Mouse (Mus musculus) kidney, adult 18-20 months (tissue): ENCODE data around the gene Gm9844.
A peak's percentile ranks its signal among the peaks of the same experiment; 100 is the strongest.
"Not testable (repeated sequence)": the region's sequence is repeated elsewhere in the genome, so short reads cannot be mapped to it uniquely, and the experiment has no call there.

ENCODE experiments used
- DNase-seq: peaks from one replicate; pipeline ENCODE4 v3.0.0; 2021

Gene Gm9844

DNA sequence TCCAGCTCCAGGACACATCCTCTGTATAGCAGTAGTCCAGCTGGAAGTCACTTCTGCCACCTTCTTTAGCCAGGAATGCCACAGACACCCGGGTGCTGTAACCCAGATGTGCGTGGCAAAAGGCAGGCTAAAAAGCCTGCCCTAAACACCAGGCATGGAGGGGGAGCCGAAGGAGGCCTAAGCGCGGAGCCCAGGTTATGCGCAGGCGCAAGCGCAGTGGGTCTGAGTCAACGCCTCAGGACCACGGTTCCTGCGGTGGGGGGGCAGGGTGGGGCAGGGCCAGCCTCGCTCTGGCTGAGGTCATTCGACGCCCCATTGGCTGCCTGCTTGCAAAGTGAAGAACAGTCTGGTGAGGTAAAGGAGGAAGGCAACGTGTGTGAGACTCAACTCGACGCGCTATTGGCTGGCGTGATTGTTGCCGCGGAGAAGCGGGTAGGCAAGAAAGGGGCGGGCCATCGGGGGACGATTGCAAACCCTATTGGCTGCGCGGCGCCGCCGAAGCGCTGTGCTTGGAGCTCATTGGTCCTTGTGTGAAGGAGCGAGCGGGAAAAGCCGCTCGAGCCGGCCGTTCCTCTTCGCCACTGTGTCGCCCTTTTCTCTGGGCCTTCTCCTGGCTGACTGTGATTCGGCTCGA, 7.6 kb downstream of the Gm9844 start, which contains the start of the genes Lypd4 and Dmrtc2:
Gene Lypd4 (minus strand): TSS at position 410 of the 634 bp plus-strand sequence.
Gene Dmrtc2 (plus strand): TSS at position 526 of the 634 bp plus-strand sequence.
- no peak for DNase-seq

DNA sequence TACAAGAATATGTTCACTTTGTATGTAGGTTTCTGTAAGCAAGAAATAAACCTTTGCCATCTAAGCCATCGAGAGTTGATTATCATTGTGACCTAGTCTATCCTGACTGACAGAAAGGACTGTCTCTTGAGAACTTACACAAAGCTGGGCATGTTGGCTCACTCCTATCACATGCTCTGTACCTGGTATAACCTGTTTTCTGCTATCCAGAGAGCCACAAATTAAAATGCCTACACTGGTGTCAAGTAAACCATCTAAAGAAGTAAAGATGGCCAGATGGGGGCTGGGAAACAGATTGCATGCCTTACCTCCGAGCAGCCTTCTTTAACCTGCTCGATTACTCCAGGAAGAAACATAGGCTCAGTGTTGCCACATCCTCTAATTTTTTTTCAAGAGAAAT, 15.6 kb downstream of the Gm9844 start:
- no peak for DNase-seq

DNA sequence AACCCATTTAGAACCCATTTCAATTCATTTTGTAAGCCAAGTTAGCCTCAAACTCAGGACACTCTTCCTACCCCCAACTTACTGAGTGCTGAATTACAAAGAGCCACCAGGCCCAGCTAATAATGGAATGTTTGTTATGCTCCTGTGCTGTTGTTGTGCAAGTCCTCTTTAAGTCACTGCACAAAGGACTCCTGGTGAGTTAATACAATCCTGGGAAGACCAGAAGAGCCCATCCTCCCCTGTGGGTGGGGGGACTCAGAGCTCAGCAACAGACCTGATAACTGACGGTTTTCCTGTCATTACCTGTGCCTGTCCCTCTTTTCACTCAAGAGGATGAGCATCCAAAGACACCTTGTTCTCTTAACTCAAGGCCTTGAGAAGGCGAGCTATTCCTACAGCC, 17.6 kb downstream of the Gm9844 start:
- no peak for DNase-seq

DNA sequence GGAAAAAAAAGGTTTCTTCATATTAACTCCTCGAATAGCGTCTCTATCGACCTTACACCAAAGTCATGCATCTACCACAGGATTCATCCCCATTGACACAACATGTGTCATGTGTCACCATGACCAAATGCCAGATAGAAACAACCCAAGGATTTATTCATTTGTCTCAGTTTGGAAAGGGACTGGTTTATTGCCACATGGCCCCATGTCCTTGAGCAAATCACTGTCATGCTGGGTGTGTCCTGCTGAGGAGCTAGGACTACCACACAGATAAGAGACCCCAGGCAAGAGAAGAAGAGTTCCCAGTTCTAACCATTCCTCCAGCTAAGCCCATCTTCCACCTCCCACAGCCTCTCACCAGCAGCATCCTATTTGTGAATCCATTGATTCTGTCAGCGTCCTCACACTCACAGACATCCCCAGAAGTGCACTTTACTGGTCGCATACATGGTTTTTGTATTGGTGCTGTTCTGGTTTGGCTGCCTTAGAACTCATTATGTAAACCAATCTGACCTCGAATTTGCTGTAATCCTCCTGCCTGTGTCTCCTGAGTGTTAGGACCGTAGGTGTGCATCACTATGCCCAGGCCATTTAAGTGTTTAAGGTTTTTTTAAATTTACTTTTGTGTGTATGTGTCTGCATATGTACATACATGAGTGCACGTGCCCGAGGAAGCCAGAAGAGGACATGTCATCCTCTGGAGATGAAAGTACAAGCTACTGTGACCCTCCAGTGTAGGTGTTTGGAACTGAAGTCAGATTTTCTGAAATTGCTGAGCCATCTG, 20.6 kb downstream of the Gm9844 start:
- no peak for DNase-seq

DNA sequence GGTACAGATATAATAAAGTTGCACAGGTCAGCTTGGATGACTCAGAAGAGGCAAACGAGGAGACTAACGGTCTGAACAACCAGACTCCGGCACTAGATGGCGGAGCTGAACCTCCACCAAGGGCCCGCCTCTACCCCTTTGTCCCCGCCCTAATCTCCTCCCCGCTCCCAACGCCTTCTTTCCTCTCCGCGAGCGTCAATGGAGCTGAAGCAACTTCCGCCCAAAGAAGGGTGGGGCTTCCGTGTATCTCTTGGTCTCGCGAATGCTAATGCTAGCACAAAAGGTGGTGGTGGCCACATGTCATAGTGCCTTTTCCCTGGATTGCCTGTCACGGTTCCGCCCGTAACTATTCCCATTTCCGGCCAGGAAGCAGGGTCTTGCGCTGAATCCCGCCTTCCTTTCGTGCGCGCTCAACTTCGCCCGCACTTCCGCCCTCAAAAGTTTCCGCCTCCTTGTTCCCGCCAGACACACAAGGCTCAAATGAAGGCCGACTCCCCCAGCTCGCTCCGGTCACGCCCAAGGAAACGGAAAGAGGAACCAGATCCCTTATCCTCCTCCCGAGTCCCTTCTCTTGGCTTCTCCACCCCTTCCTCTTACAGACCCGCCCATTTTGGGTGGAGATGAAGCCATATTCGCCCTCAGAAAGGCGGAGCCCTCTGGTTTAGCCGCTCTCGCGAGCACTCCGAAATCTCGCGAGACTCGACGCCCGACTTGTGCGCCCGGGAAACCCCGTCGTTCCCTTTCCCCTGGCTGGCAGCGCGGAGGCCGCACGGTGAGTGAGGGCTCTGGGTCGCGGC, 22.1 kb downstream of the Gm9844 start, which contains the start of gene Rps19:
Gene Rps19 (plus strand): TSS at position 476 of the 797 bp plus-strand sequence.
- peak; percentile 99 for DNase-seq

DNA sequence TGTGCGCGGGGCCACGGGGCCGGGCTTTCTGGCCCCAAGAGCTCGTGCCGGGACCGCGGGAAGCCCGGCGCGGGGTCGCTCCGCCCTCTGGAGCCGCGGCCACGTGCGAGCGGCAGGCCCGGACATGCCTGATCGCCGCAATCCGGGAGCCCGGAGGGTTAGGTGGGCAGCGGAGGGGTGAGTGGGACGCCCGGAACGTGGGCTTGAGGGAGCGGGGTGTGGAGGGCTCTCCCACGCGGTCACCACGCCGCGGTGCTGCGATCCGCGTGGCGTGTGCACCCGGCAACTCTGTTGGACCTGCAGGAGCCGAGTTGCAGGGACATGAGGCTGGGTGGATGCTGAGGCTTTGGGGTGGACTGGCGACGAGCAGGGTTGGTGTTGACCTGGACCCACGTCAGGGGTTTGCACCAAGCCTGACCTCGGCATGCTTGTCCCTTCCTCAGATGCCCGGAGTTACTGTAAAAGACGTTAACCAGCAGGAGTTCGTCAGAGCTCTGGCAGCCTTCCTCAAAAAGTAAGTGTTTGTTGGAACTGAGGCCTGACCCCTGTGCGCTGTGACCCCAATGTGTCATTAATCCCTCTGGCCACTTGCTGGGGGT, 22.8 kb downstream of the Gm9844 start:
- DNase-seq, result no peak

DNA sequence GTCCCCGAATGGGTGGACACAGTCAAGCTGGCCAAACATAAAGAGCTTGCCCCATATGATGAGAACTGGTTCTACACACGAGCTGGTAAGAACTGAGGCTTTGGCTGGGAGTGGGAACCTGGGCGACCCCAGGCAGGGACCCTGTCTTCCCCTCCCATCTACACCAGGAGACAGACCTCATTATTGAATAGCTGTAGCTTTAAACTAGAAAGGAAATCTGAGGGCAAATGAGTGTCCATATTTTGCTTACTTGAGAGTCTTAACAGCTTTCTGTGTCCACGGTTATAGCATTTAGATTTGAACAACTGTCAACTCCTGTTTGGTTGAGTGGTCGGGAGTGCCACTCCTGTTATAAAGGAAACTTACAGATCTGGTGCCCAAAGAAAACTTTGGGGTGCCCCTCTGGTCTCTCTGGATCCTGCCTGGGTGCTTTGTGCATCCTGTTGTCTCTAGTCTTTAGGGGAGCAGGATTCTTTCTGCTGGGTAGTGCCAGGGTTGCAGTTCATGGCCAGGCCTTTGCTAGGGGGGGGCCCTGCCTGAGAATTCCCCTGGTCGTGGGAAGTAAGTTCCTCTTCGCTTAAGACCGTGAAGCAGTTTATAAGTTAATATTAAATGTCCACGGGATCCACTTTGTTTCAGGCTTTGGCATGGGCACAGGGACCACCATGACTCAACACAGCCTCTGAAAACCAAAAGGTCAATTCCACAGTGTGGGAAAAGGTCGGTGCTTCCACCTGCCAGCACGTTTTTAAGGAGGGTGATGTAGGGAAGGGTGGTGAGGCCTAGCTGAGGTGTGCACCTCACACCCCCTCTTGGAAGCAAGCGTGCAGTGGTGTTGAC, 23.7 kb downstream of the Gm9844 start:
- no peak for DNase-seq

DNA sequence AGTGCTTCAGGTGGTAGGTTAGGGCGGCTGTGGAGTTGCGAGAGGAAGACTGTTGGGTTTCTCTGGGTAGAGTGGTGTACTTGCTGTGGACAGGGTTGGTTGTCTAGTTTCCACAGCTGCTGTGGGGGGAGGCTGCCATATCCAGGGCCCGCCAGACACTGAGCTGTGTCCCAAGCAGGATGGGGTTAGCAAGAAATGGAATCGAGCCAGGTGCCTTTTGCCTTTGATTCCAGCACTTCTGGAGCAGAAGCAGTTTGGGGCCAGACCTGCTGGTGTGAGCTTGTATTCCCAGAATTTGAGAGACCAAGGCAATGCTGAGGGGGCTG, 24.3 kb downstream of the Gm9844 start:
- peak; percentile 39 for DNase-seq

DNA sequence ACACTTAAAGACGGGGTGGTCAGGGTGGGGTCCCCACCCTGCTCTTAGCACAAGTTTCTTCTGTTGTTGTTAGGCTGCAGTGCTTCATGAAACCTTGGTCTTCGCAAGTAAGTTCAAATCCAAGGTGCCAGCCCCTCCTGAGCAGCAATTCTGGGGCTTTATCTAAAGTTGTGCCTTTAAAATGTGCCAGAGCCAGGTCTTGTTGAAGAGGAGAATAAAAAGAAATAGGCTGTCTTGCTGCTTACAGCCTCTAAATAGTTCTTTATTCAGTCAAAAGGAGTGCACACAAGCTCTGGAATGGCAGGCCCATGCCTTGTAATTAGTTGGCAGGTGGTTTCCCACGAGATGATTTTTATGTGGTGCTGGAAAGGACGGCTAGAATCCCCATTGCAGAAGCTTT, 25.1 kb downstream of the Gm9844 start:
- no peak for DNase-seq

DNA sequence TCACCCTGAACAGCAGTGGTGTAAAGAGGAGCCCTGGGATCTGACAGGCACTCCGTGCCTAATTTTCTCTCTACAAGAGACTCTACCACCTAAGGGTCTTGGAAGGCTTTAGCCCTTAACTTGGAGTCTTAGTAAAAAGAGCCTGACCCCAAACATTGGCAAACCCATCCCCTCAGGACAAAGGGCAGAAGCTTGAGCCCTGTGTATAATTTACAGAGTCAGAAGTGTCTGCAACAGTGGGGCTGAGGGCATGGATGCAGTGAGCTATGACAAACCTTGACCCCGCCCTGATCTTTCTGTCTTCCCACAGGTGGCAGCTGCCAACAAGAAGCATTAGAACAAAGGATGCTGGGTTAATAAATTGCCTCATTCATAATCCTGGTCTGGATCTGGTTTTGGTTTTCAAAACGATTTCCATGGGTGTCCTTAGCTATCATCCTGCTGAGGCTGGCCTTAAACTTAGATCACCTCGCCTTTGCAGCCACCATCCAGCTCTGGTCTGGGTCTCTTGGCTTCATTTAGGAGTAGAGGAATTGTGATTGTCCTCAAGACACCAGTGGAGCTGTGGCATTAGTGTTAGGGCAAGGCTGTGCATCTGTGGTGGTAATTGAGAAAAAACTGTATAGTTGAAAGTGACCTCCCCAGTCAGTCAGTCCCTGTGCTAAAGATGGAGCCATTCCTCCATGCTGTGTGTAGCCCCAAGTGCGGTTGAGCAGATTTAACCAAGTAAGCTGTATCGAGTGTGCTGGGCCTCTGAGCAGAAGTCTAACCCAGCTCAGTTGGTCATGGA, 27.6 kb downstream of the Gm9844 start:
- peak; percentile 57 for DNase-seq

DNA sequence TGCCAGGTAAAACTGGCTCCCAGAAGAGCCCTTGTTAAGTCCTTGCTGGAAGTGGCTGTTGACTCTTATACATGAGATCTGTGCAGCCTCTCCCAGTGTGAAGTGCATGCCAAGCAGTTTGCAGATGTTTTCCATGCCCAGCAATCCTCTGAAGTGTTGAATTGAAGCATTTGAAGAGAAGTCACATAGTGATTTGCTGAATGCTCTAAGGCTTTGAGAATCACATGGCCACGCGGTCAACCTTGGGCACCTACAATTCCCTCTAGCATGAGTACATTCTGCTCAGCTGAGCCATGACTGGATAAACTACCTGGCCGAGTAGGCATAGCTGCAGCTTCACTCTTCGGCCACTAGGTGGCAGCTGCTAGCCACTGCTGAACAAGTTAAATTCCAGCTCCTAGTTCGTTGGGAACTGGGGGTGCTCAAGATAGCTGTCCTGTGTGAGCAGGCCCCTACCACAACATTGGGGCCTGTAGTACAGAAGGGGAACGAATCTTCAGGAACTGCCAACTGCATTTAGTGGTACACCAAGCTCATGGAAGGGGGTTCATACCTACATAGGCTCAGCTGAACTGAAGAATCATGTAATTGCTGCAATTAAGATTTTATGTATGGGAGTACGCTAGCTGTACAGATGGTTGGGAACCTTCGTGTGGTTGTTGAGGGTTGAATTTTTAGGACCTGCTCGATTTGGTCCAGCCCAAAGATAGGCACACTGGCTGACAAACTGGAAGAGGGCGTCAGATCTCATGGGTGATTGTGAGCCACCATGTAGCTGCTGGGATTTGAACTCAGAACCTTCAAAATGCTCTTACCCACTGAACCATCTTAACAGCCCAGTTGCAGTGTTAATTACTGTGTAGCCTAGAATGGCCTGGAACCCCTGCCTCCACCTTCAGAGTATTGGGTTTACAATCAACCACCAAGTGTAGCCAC, 28.5 kb downstream of the Gm9844 start:
- DNase-seq, result peak; percentile 68

DNA sequence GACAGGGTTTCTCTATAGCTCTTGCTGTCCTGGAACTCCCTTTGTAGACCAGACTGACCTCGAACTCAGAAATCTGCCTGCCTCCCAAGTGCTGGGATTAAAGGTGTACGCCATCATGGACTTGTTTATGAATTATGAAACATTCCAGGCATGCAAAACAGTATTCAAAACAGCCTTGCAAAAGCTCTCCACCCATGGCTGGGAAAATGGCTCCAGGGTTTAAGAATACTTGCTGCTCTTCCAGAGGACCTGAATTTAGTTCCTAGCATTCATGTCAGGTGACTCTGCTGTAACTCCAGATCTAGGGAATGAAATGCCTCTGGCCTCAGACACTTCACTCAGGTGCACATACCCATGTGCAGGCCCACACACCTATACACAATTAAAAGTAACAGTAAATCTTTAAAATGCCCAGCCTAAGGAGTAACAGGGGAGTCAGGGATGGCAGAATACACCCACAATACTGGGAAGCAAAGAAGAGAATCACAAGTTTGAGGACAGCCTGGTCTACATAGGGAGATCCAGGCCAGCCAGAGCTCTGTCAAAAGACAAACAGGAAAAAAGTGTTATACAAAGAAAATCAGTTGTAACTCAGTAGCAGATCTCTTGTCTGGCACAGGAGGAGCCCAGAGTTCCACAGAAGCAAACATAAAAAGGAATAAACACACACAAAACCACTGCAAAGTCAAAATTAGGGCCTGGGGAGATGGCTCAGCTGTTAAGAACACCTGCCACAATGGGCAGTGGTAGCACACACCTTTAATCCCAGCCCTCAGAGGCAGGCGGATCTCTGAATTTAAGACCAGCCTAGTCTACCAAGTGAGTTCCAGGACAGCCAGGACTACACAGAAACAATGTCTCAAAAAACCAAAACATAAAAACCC, 29.5 kb downstream of the Gm9844 start:
- DNase-seq, result no peak

DNA sequence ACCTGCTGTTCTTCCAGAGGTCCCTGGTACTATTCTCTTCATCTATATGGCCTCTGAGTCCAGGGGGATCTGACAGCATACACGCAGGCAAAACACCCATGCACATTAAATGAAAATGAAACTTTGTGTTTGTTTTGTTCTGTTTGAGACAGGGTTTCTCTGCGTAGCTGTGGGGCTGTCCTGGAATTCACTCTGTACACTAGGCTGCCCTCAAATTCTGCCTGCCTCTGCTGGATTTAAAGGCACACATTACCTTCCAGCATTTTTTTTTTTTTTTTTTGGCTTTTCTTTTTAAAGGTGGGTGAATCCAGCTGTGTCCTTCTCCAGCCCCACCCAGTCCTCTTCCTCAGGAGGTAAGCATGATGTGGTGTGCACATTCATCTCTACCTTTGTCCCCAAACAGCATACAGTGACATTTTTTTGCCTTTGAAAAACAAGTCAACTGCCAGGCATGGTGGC, 30.1 kb downstream of the Gm9844 start:
- DNase-seq, result no peak

DNA sequence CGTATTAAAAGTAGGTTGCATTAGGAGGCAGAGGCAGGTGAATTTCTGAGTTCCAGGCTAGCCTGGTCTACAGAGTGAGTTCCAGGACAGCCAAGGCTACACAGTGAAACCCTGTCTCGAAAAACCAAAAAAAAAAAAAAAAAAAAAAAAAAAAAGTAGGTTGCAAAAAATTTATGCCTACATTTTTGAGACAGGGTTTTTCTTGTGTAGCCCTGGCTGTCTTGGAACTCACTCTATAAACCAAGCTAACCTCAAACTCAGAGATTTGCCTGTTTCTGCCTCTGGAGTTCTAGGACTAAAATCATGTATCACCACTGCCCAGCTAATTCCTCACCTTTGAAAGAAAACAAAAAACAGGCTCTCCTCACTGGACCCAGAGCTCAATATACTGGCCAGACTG, 33.7 kb downstream of the Gm9844 start:
- not testable (repeated sequence) for DNase-seq

DNA sequence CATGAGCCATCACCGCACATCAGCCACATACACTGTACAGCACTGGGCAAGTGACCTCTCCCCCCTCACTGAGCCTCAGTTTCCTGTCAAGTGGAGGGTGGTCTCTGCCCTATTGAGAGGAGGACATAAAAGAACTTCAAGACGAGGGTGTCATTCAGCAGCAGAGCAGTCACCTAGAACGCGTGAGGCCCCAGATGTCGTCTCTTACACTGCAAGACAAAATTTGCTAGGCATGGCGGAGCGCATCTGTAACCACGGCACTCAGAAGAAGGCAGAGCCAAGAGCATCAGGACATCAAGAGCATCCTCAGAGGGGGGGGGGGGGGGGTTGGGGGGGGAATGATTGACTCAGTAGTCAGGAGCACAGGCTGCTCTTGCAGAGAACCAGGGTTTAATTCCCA, 34.3 kb downstream of the Gm9844 start:
- no peak for DNase-seq

DNA sequence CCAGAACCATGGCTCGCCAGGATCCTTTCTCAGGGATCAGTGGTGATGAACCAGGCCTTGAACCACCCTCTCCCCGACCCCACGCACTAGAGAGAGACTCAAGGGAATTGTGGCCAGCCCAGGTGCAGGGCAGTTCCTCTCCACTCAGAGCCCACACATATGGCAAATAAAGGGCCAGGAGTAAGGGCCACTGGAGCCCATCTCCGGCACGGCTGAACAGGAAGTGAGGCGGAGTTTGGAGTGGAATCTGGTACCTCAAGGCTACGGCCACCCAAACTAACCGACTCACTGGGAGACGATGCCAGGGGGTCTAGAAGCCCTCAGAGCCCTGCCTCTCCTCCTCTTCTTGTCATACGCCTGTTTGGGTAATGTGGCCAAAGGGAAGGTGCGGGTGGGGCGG, 35.2 kb downstream of the Gm9844 start, which contains the start of gene Cd79a:
Gene Cd79a (plus strand): TSS at position 158 of the 400 bp plus-strand sequence.
- DNase-seq, result no peak

DNA sequence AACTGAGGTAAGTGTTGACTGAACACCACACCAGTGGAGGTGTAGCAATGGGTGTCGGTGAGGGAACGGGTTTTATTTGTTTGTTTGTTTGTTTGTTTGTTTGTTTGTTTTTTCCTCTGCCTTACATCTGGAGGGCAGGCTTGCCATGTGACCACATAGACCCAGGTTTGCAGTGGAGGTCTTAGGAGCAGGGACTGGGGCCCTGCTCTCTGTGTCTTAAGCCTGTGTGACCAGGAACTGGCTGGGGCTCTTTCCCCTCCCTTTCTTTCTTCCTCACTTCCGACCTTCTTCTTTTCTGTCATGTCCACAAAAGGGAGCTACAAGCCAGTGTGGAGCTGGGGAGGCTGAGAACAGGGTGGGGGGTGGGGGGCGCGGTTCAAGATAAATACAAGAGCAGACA, 35.9 kb downstream of the Gm9844 start:
- no peak for DNase-seq

DNA sequence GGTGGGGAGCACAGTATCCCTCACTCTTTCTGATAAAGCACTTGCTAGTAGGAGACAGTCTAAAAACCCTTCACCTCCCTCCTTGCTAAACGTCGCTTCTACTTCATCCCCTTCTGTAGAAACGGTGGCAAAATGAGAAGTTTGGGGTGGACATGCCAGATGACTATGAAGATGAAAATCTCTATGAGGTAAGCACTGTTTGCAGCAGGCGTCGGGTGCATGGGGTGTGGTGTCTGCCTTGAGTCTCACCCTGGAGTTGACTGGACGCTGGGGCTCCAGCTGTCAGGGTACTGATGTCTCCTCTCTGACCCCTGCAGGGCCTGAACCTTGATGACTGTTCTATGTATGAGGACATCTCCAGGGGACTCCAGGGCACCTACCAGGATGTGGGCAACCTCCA, 39.1 kb downstream of the Gm9844 start:
- no peak for DNase-seq

DNA sequence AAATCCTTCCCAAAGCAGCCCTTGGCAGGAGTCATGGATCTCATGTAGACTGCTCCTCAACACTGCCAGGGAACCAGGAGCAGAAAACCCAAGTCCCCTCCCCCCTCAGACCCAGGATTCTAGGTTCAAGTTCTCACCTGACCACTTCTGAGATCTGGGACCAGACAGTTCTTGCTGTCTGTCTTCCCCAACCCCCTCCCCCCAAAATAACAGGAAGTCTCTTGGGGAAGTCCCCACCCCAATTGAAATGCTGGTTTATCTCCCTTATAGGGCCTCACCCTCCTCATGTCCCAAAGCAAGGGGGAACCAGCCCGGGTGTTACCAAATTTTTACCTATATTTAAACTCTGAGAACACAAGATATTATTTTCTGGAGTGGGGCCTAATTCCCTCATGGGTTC, 39.8 kb downstream of the Gm9844 start:
- DNase-seq, result no peak
